Mouse (Mus musculus): ENCODE results near the gene Il1rl1.

DNA sequence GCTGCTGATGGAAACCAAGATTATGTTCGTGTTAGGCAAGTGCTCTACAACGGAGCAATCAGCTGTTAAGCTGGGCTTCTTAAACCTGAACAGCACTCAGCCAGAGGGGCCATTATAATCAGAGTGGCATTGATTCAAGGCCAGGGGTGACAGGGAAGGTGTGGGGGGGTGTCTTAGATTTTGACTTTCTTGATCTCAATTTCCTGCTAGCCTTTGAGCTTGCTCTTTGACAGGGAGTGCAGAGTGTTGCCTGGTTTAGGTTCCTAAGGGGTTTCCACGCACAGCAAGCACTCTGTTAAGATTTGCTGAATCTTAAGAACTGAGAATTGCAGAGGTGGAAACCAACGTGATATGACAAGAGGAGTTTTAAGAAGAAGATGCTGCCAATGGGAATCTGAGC, 47.4 kb downstream of the Il1rl1 start:
- TF ChIP-seq CTCF (IDR thresholded peaks at IDR 0.05; ENCODE audit: extremely low read depth, insufficient read length, insufficient replicate concordance, low read depth, low read length) (no peak), POLR2A (IDR thresholded peaks at IDR 0.05; ENCODE audit: low read depth, low read length) (no peak)
